Comparison of ENCODE assay signal across 22 mouse cellular contexts in the genomic region with DNA sequence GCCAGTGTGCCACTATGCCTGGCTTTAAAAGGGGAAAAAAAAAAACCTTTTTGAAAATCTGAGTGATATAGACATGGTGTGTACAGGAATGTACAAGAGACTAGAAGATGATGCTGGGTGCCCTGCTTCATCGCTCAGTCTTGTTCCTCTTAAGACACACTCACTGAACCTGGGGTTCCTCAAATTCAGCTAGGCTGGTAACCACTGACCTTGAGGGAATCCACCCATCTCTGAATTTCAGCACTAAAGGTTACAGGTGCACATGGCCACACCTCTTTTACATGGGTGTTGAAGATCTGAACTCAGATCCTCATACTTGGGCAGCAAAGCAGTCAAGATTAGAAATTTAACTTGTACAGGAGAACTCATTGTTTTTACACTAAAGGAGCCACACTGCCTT. TPM values are rescaled to one million over a fixed set of nuclear protein-coding genes. Genes with fewer than 3 reads are reported as not detected.
DNase-seq lines count a peak whose midpoint lies in the region; TF ChIP-seq lines count a peak whose summit lies in the region.
"Had no signal": no experiment of that assay in that cellular context is flagged by ENCODE, and none has a peak within 500 bp of the region (broad histone marks: within the 10 kb centered on the region; RNA-seq: fewer than 3 reads in every experiment).

No protein-coding gene starts in this region.

- TF ChIP-seq CTCF in MEL (IDR thresholded peaks at IDR 0.05 in 2 of 3, conservative IDR thresholded peaks at IDR 0.05 in 1 of 3; ENCODE audit: control insufficient read depth in 1 of 3, insufficient read depth in 1 of 3, low read depth in 2 of 3, low read length in 3 of 3, poor library complexity in 1 of 3, severe bottlenecking in 1 of 3): no peak
- TF ChIP-seq CTCF in cerebellum, adult 2 months (IDR thresholded peaks at IDR 0.05; ENCODE audit: borderline replicate concordance, insufficient read depth, low read depth, low read length): no peak

- peak; percentile 63 to 64 for DNase-seq in spleen, postnatal 36 days (ENCODE audit: low spot score in 2 of 2)
- DNase-seq in spleen, postnatal 4 days (ENCODE audit: low spot score in 2 of 2): no peak
- DNase-seq in B cell, adult 2 months: peak; percentile 43 to 57
- peak; percentile 27 for DNase-seq in MEL (ENCODE audit: low read depth, low spot score)
- peak; percentile 69 for DNase-seq in splenic B cell, adult 2 months (ENCODE audit: low read depth, low spot score)
- no peak for DNase-seq in adrenal gland, postnatal 25 days
- DNase-seq in cerebellum, adult 2 months: no peak
- DNase-seq in left cerebral cortex, adult 8-10 months (ENCODE audit: low spot score in 2 of 2): no peak
- DNase-seq: adrenal gland, adult 2 months; adrenal gland, postnatal 10 days; cerebellum, adult 11 months; cerebellum, adult 18-20 months; cerebellum, adult 9-10 months; cerebellum, postnatal 10 days; cerebellum, postnatal 25 days; embryo, embryonic 11 days had no signal

- no peak for TF ChIP-seq POLR2A in MEL (IDR thresholded peaks at IDR 0.05; ENCODE audit: control insufficient read depth in 1 of 2, insufficient read depth in 1 of 2, low read depth in 1 of 2, low read length in 2 of 2, poor library complexity in 1 of 2)
- no peak for TF ChIP-seq POLR2A in cerebellum, adult 2 months (IDR thresholded peaks at IDR 0.05; ENCODE audit: borderline replicate concordance, insufficient read depth, low read length)

- H3K9ac ChIP-seq in MEL (ENCODE audit: control insufficient read depth, low read depth, low read length, poor library complexity, severe bottlenecking): no peak overlapping the region
- H3K9ac ChIP-seq: embryonic facial prominence, embryonic 13.5 days; embryonic facial prominence, embryonic 15.5 days; forebrain, embryonic 12.5 days had no signal

- no peaks in the 10 kb centered on the region for H3K9me3 ChIP-seq in MEL (replicated peaks; ENCODE audit: insufficient read depth, low read length)
- H3K9me3 ChIP-seq: embryonic facial prominence, embryonic 13.5 days; embryonic facial prominence, embryonic 15.5 days; forebrain, embryonic 10.5 days; forebrain, embryonic 12.5 days; G1E had no signal

- no peak for TF ChIP-seq EP300 in MEL (IDR thresholded peaks at IDR 0.05; ENCODE audit: low read depth in 1 of 2, low read length in 2 of 2)

- no peak for TF ChIP-seq RAD21 in MEL (IDR thresholded peaks at IDR 0.05; ENCODE audit: low read depth, low read length)

- H3K27ac ChIP-seq in MEL (ENCODE audit: control insufficient read depth, low read depth, low read length): no peak overlapping the region
- no peak overlapping the region for H3K27ac ChIP-seq in cerebellum, adult 2 months (ENCODE audit: insufficient read depth, low read length)
- H3K27ac ChIP-seq: embryonic facial prominence, embryonic 13.5 days; embryonic facial prominence, embryonic 15.5 days; forebrain, embryonic 10.5 days; forebrain, embryonic 12.5 days had no signal

- peaks cover 0 to 39% of the 10 kb centered on the region in 2 experiments; a peak in 2 of 4 replicates for H3K36me3 ChIP-seq in MEL (ENCODE audit: control insufficient read depth in 1 of 2, insufficient read depth in 2 of 2, low read length in 2 of 2)
- H3K36me3 ChIP-seq in splenic B cell, adult 2 months (ENCODE audit: control insufficient read depth, insufficient read depth, low read length, poor library complexity, severe bottlenecking): peaks cover 14% of the 10 kb centered on the region; the same call in 1 of the 2 replicates

- H3K4me3 ChIP-seq in MEL (ENCODE audit: control insufficient read depth in 1 of 2, insufficient read depth in 1 of 2, low read depth in 2 of 2, low read length in 2 of 2): no peak overlapping the region
- H3K4me3 ChIP-seq in cerebellum, adult 2 months (replicated peaks; ENCODE audit: insufficient read depth, low read depth, low read length): no peak overlapping the region
- H3K4me3 ChIP-seq: embryonic facial prominence, embryonic 13.5 days; embryonic facial prominence, embryonic 15.5 days; erythroblast, embryonic 14.5 days; forebrain, embryonic 10.5 days; forebrain, embryonic 12.5 days had no signal

- 93% methylated on average over 1 of the region's 1 CpGs for WGBS in cerebellum, adult 2 months

- no peaks in the 10 kb centered on the region; the same call in 1 of the 2 replicates for H3K79me2 ChIP-seq in MEL (ENCODE audit: control insufficient read depth, insufficient read depth, low read length, poor library complexity)

- no peaks in the 10 kb centered on the region for H3K27me3 ChIP-seq in MEL (ENCODE audit: control insufficient read depth in 1 of 2, insufficient read depth in 2 of 2, low read length in 2 of 2)
- H3K27me3 ChIP-seq in splenic B cell, adult 2 months (ENCODE audit: control insufficient read depth, insufficient read depth, low read length, poor library complexity, severe bottlenecking): no peaks in the 10 kb centered on the region
- H3K27me3 ChIP-seq in cerebellum, adult 2 months (ENCODE audit: control insufficient read depth, insufficient read depth, low read length): no peaks in the 10 kb centered on the region
- H3K27me3 ChIP-seq: embryonic facial prominence, embryonic 13.5 days; embryonic facial prominence, embryonic 15.5 days; forebrain, embryonic 12.5 days had no signal

- H3K4me1 ChIP-seq in MEL (ENCODE audit: control insufficient read depth in 1 of 2, insufficient read depth in 2 of 2, low read length in 2 of 2): no peaks in the 10 kb centered on the region
- no peaks in the 10 kb centered on the region for H3K4me1 ChIP-seq in cerebellum, adult 2 months (ENCODE audit: control insufficient read depth, insufficient read depth, low read length)
- H3K4me1 ChIP-seq: embryonic facial prominence, embryonic 15.5 days; forebrain, embryonic 10.5 days; forebrain, embryonic 12.5 days had no signal

TF ChIP-seq in MEL, 35 proteins besides CTCF, POLR2A, EP300 and RAD21:
- TF ChIP-seq NELFE (IDR thresholded peaks at IDR 0.05; ENCODE audit: low read depth, low read length) (no peak), NRF1 (IDR thresholded peaks at IDR 0.05; ENCODE audit: insufficient read depth, low read depth, low read length, poor library complexity, severe bottlenecking) (no peak), KAT2A (conservative IDR thresholded peaks at IDR 0.05; ENCODE audit: low read depth, low read length) (no peak)

RNA-seq across cellular contexts. Expression of a gene that starts 54.0 kb away (rescaled TPM):
- total RNA-seq in MEL (2012; rRNA removed): 4.0 and 5.1 TPM in 2 replicates
- polyA plus RNA-seq in MEL (2012; ENCODE audit: insufficient read depth in 1 of 2, insufficient read length in 2 of 2, low read depth in 1 of 2, low replicate concordance in 2 of 2, missing spikeins in 1 of 2): 1 to 10 TPM in 1 of 2 experiments, not detected in 1; 5.6 TPM
- total RNA-seq in adrenal gland, postnatal 25 days (2021): 8.3 and 11.4 TPM in 2 replicates
- polyA plus RNA-seq in cerebellum, adult 2 months (2012; rRNA removed): 37.0 and 37.2 TPM in 2 replicates
- 10 to 100 TPM; 42.5 to 46.1 (median 43.1) TPM for total RNA-seq in left cerebral cortex, adult 8-10 months (2022)

Comparison
In these comparisons a context has a peak if more than half of its experiments do, and no peak if none do; other contexts are left out.
1. DNase-seq: peak in spleen, postnatal 36 days (2 of 2), B cell, adult 2 months (2 of 2), MEL (single experiment) and splenic B cell, adult 2 months (single experiment); none in spleen, postnatal 4 days (0 of 2), adrenal gland, postnatal 25 days (single experiment), cerebellum, adult 2 months (0 of 2) and left cerebral cortex, adult 8-10 months (0 of 2).